Mouse (Mus musculus) MEL (cell line): ENCODE data around the gene Pold1. TPM values are rescaled to one million over a fixed set of nuclear protein-coding genes. Genes with fewer than 3 reads are reported as not detected.

Source experiments
- DNase-seq: peaks from one replicate; pipeline ENCODE4 v3.0.0; 2011; ENCODE audit warnings: low read depth, low spot score
- H3K27ac ChIP-seq: 2 replicates; pipeline ENCODE4 v1.5.1; 2012; ENCODE audit warnings: low read depth, mild to moderate bottlenecking, control low read depth, low read length, moderate library complexity; ENCODE audit not compliant: control insufficient read depth
- H3K27me3 ChIP-seq, 2 experiments: fragments of 150-350 bp in 1 of 2; sonication (generic) in 1 of 2; 2 replicates each; pipeline ENCODE4 v1.6.1; 2012; ENCODE audit warnings: low read length in 2 of 2, mild to moderate bottlenecking in 2 of 2, improper control_type of control experiment in 1 of 2, moderate library complexity in 1 of 2; ENCODE audit not compliant: insufficient read depth in 2 of 2, control insufficient read depth in 1 of 2
- H3K36me3 ChIP-seq, 2 experiments: 2 replicates each; pipeline ENCODE4 v1.6.1; 2012 to 2014; ENCODE audit warnings: low read length in 2 of 2, improper control_type of control experiment in 1 of 2, inconsistent platforms in 1 of 2, mild to moderate bottlenecking in 1 of 2; ENCODE audit not compliant: insufficient read depth in 2 of 2, control insufficient read depth in 1 of 2
- H3K4me1 ChIP-seq, 2 experiments: fragments of 150-350 bp in 1 of 2; sonication (generic) in 1 of 2; 2 replicates each; pipeline ENCODE4 v1.6.1; 2012; ENCODE audit warnings: low read length in 2 of 2, improper control_type of control experiment in 1 of 2, mild to moderate bottlenecking in 1 of 2; ENCODE audit not compliant: insufficient read depth in 2 of 2, control insufficient read depth in 1 of 2
- H3K4me3 ChIP-seq, 2 experiments: fragments of 150-350 bp in 1 of 2; sonication (generic) in 1 of 2; 2 replicates each; pipeline ENCODE4 v1.5.1; 2012; ENCODE audit warnings: low read depth in 2 of 2, low read length in 2 of 2, mild to moderate bottlenecking in 2 of 2, moderate library complexity in 2 of 2, control low read depth in 1 of 2, improper control_type of control experiment in 1 of 2; ENCODE audit not compliant: control insufficient read depth in 1 of 2, insufficient read depth in 1 of 2
- H3K79me2 ChIP-seq: 2 replicates; pipeline ENCODE4 v1.6.1; 2012; ENCODE audit warnings: mild to moderate bottlenecking, low read length, moderate library complexity; ENCODE audit not compliant: control insufficient read depth, poor library complexity, insufficient read depth
- H3K9ac ChIP-seq: 2 replicates; pipeline ENCODE4 v1.6.1; 2012; ENCODE audit warnings: low read depth, mild to moderate bottlenecking, control low read depth, low read length, moderate library complexity; ENCODE audit not compliant: control insufficient read depth, poor library complexity, severe bottlenecking
- H3K9me3 ChIP-seq: fragments of 150-350 bp; sonication (generic); replicated peaks from 2 replicates; pipeline ENCODE4 v1.6.1; 2012; ENCODE audit warnings: mild to moderate bottlenecking, low read length, improper control_type of control experiment, moderate library complexity; ENCODE audit not compliant: insufficient read depth
- BHLHE40 ChIP-seq: IDR thresholded peaks from 2 replicates; pipeline ENCODE4 v1.6.1; 2012; ENCODE audit warnings: low read depth, mild to moderate bottlenecking, inconsistent platforms, low read length, improper control_type of control experiment, borderline replicate concordance
- CHD1 ChIP-seq: IDR thresholded peaks from 2 replicates; pipeline ENCODE4 v1.6.1; 2012; ENCODE audit warnings: low read depth, mild to moderate bottlenecking, inconsistent platforms, low read length, improper control_type of control experiment
- ELF1 ChIP-seq: IDR thresholded peaks from 2 replicates; pipeline ENCODE4 v1.6.1; 2014; ENCODE audit warnings: low read depth, mild to moderate bottlenecking, inconsistent platforms, low read length, improper control_type of control experiment, moderate library complexity
- EP300 ChIP-seq, 2 experiments: IDR thresholded peaks; 2 replicates each; pipeline ENCODE4 v1.6.1; 2011; ENCODE audit warnings: improper control_type of control experiment in 2 of 2, low read length in 2 of 2, low read depth in 1 of 2, mild to moderate bottlenecking in 1 of 2
- GABPA ChIP-seq: IDR thresholded peaks from 2 replicates; pipeline ENCODE4 v1.6.1; 2012; ENCODE audit warnings: low read depth, mild to moderate bottlenecking, inconsistent platforms, low read length, improper control_type of control experiment, moderate library complexity
- HCFC1 ChIP-seq: IDR thresholded peaks from 2 replicates; pipeline ENCODE4 v1.6.1; 2012; ENCODE audit warnings: low read depth, mild to moderate bottlenecking, inconsistent platforms, low read length, improper control_type of control experiment, moderate library complexity
- KAT2A ChIP-seq: conservative IDR thresholded peaks from 2 replicates; pipeline ENCODE4 v1.6.1; 2012; ENCODE audit warnings: low read depth, low read length, improper control_type of control experiment, inconsistent platforms
- MAFK ChIP-seq: IDR thresholded peaks from 2 replicates; pipeline ENCODE4 v1.6.1; 2011; ENCODE audit warnings: low read depth, mild to moderate bottlenecking, low read length, improper control_type of control experiment, borderline replicate concordance
- MAX ChIP-seq: IDR thresholded peaks from 2 replicates; pipeline ENCODE4 v1.6.1; 2011; ENCODE audit warnings: low read length, improper control_type of control experiment
- MXI1 ChIP-seq: IDR thresholded peaks from 2 replicates; pipeline ENCODE4 v1.6.1; 2011; ENCODE audit warnings: mild to moderate bottlenecking, low read depth, low read length, improper control_type of control experiment
- MYB ChIP-seq: IDR thresholded peaks from 2 replicates; pipeline ENCODE4 v1.6.1; 2011; ENCODE audit warnings: mild to moderate bottlenecking, low read depth, low read length, improper control_type of control experiment
- NELFE ChIP-seq: IDR thresholded peaks from 2 replicates; pipeline ENCODE4 v1.6.1; 2011; ENCODE audit warnings: low read depth, low read length, improper control_type of control experiment
- NRF1 ChIP-seq: IDR thresholded peaks from 2 replicates; pipeline ENCODE4 v1.6.1; 2014; ENCODE audit warnings: low read depth, mild to moderate bottlenecking, inconsistent platforms, low read length, improper control_type of control experiment, moderate library complexity; ENCODE audit not compliant: poor library complexity, insufficient read depth, severe bottlenecking
- POLR2A ChIP-seq, 2 experiments: IDR thresholded peaks; 2 replicates each; pipeline ENCODE4 v1.6.1; 2011 to 2012; ENCODE audit warnings: low read length in 2 of 2, mild to moderate bottlenecking in 2 of 2, control low read depth in 1 of 2, improper control_type of control experiment in 1 of 2, low read depth in 1 of 2, moderate library complexity in 1 of 2; ENCODE audit not compliant: control insufficient read depth in 1 of 2, insufficient read depth in 1 of 2, poor library complexity in 1 of 2
- POLR2AphosphoS5 ChIP-seq: IDR thresholded peaks from 2 replicates; pipeline ENCODE4 v1.6.1; 2012; ENCODE audit warnings: low read depth, borderline replicate concordance, mild to moderate bottlenecking, inconsistent platforms, low read length, moderate library complexity, mixed read lengths
- RCOR1 ChIP-seq: IDR thresholded peaks from 2 replicates; pipeline ENCODE4 v1.6.1; 2012; ENCODE audit warnings: low read depth, mild to moderate bottlenecking, inconsistent platforms, low read length, improper control_type of control experiment
- SIN3A ChIP-seq: IDR thresholded peaks from 2 replicates; pipeline ENCODE4 v1.6.1; 2012; ENCODE audit warnings: low read length, improper control_type of control experiment, inconsistent platforms
- SMC3 ChIP-seq: IDR thresholded peaks from 2 replicates; pipeline ENCODE4 v1.6.1; 2011; ENCODE audit warnings: low read depth, low read length, improper control_type of control experiment
- TBP ChIP-seq: IDR thresholded peaks from 2 replicates; pipeline ENCODE4 v1.8.0; 2011; ENCODE audit warnings: low read depth, low read length, improper control_type of control experiment
- TCF12 ChIP-seq: IDR thresholded peaks from 2 replicates; pipeline ENCODE4 v1.6.1; 2014; ENCODE audit warnings: low read depth, mild to moderate bottlenecking, inconsistent platforms, low read length, improper control_type of control experiment, moderate library complexity
- USF1 ChIP-seq: IDR thresholded peaks from 2 replicates; pipeline ENCODE4 v1.6.1; 2014; ENCODE audit warnings: low read depth, mild to moderate bottlenecking, inconsistent platforms, low read length, improper control_type of control experiment, moderate library complexity
- ZC3H11A ChIP-seq: IDR thresholded peaks from 2 replicates; pipeline ENCODE4 v1.6.1; 2012; ENCODE audit warnings: low read depth, mild to moderate bottlenecking, inconsistent platforms, low read length, improper control_type of control experiment
- ZKSCAN1 ChIP-seq: IDR thresholded peaks from 2 replicates; pipeline ENCODE4 v1.6.1; 2012; ENCODE audit warnings: low read depth, mild to moderate bottlenecking, inconsistent platforms, low read length, improper control_type of control experiment, moderate library complexity
- ZMIZ1 ChIP-seq: IDR thresholded peaks from 2 replicates; pipeline ENCODE4 v1.6.1; 2012; ENCODE audit warnings: low read depth, mild to moderate bottlenecking, inconsistent platforms, low read length, improper control_type of control experiment, moderate library complexity
- ZNF384 ChIP-seq: IDR thresholded peaks from 2 replicates; pipeline ENCODE4 v1.6.1; 2012; ENCODE audit warnings: low read depth, mild to moderate bottlenecking, inconsistent platforms, low read length, improper control_type of control experiment
- polyA plus RNA-seq, 2 experiments: library from polyadenylated mRNA; stranded (reverse) in 1 of 2; unstranded in 1 of 2; fragments of >175 nt in 1 of 2; fragments of >200 nt in 1 of 2; gene quantifications; 2 replicates each; pipeline versions ENCODE4 v1.2.1 to v1.2.4; 2012; ENCODE audit warnings: low replicate concordance in 2 of 2, low read depth in 1 of 2; ENCODE audit not compliant: insufficient read length in 2 of 2, insufficient read depth in 1 of 2, missing spikeins in 1 of 2
- total RNA-seq: library from RNA; depleted of rRNA; stranded (reverse); fragments of 300-350 nt; gene quantifications from 2 replicates; pipeline ENCODE4 v1.2.3, GENCODE M21; 2012

Pold1 gene
- total and polyA plus RNA-seq, 3 experiments: 87.8 to 104 TPM; not detected in 1

GRCm38 (mm10) chr7:44488545-44488944 is 60.1 kb downstream of the Pold1 start:
- no peak for DNase-seq
- Histone ChIP-seq H3K27me3 (no peaks in the 10 kb centered on the region), H3K27ac (no peak overlapping the region), H3K79me2 (no peaks in the 10 kb centered on the region), H3K9me3 (no peaks in the 10 kb centered on the region), H3K4me1 (no peaks in the 10 kb centered on the region), H3K9ac (no peak overlapping the region), H3K36me3 (no peaks in the 10 kb centered on the region; a peak in 1 of 4 replicates), H3K4me3 (no peak overlapping the region)
- TF ChIP-seq NRF1: no peak
- TF ChIP-seq ELF1: no peak
- no peak for TF ChIP-seq BHLHE40
- TF ChIP-seq MXI1: no peak
- no peak for TF ChIP-seq NELFE
- no peak for TF ChIP-seq ZKSCAN1
- TF ChIP-seq MYB: no peak
- no peak for TF ChIP-seq CHD1
- no peak for TF ChIP-seq MAX
- TF ChIP-seq ZNF384: no peak
- no peak for TF ChIP-seq TBP
- TF ChIP-seq MAFK: no peak
- no peak for TF ChIP-seq TCF12
- no peak for TF ChIP-seq USF1
- TF ChIP-seq RCOR1: no peak
- no peak for TF ChIP-seq EP300 (IDR thresholded peaks at IDR 0.05; ENCODE audit: low read depth in 1 of 2, low read length in 2 of 2)
- TF ChIP-seq SIN3A: no peak

GRCm38 (mm10) chr7:44487936-44488335 is 60.7 kb downstream of the Pold1 start:
- no peak overlapping the region for H3K9ac ChIP-seq
- H3K27me3 ChIP-seq: no peaks in the 10 kb centered on the region
- no peak overlapping the region for H3K27ac ChIP-seq
- TF ChIP-seq MAX (no peak), POLR2A (IDR thresholded peaks at IDR 0.05; ENCODE audit: control insufficient read depth in 1 of 2, insufficient read depth in 1 of 2, low read depth in 1 of 2, low read length in 2 of 2, poor library complexity in 1 of 2) (no peak), POLR2AphosphoS5 (no peak), NRF1 (no peak), CHD1 (no peak), SMC3 (no peak), ZKSCAN1 (no peak), KAT2A (no peak), BHLHE40 (no peak), ZMIZ1 (no peak), HCFC1 (no peak), ZC3H11A (no peak), NELFE (no peak), GABPA (no peak)
- H3K36me3 ChIP-seq: no peaks in the 10 kb centered on the region; a peak in 2 of 4 replicates
- DNase-seq: no peak
- H3K9me3 ChIP-seq: no peaks in the 10 kb centered on the region
- peaks cover 0 to 5% of the 10 kb centered on the region in 2 experiments; a peak in 2 of 4 replicates for H3K4me1 ChIP-seq
- no peak overlapping the region for H3K4me3 ChIP-seq
- H3K79me2 ChIP-seq: no peaks in the 10 kb centered on the region
